21 mouse cellular contexts compared by ENCODE assay signal in genomic region chr19:45743619-45744018, GRCm38 (mm10). TPM values are rescaled to one million over a fixed set of nuclear protein-coding genes. Genes with fewer than 3 reads are reported as not detected.
DNase-seq lines count a peak whose midpoint lies in the region; ATAC-seq and TF ChIP-seq lines count a peak whose summit lies in the region.
"Had no signal": no experiment of that assay in that cellular context is flagged by ENCODE, and none has a peak within 500 bp of the region (broad histone marks: within the 10 kb centered on the region; RNA-seq: fewer than 3 reads in every experiment).

No protein-coding gene starts in this region.

- no peak for TF ChIP-seq CTCF in stomach, postnatal 0 days (IDR thresholded peaks at IDR 0.05; ENCODE audit: low read depth)

- peaks cover 49% of the 10 kb centered on the region for H3K4me1 ChIP-seq in heart, embryonic 12.5 days (replicated peaks)
- H3K4me1 ChIP-seq in kidney, embryonic 15.5 days = peaks cover 59% of the 10 kb centered on the region
- H3K4me1 ChIP-seq in stomach, embryonic 15.5 days = peaks cover 42% of the 10 kb centered on the region
- H3K4me1 ChIP-seq in stomach, postnatal 0 days (replicated peaks; ENCODE audit: control insufficient read depth, insufficient read depth) = peaks cover 1% of the 10 kb centered on the region; the same call in 1 of the 2 replicates
- peaks cover 36% of the 10 kb centered on the region for H3K4me1 ChIP-seq in limb, embryonic 14.5 days (ENCODE audit: control insufficient read depth, insufficient read depth, low read length)

- intact Hi-C loops in heart, postnatal 10 days (cut with DNase I) = no loop called here

- DNase-seq in heart, postnatal 10 days = no peak
- no peak for DNase-seq in kidney, postnatal 4 days
- no peak for DNase-seq in stomach, postnatal 0 days (ENCODE audit: low spot score)
- no peak for DNase-seq in limb, embryonic 14.5 days (ENCODE audit: low spot score)
- no peak for DNase-seq in adrenal gland, adult 2 months
- DNase-seq: cerebellum, adult 8-10 months; gastrocnemius, postnatal 14 days; kidney, adult 9 months; lung, adult 18-20 months; thymus, adult 18-20 months had no signal

- H3K27me3 ChIP-seq in heart, embryonic 12.5 days (replicated peaks) = peaks cover 78% of the 10 kb centered on the region
- peaks cover 79% of the 10 kb centered on the region for H3K27me3 ChIP-seq in kidney, embryonic 15.5 days
- peaks cover 76% of the 10 kb centered on the region for H3K27me3 ChIP-seq in stomach, embryonic 15.5 days (replicated peaks)
- H3K27me3 ChIP-seq in stomach, postnatal 0 days (ENCODE audit: control insufficient read depth, insufficient read depth, low read length) = peaks cover 24% of the 10 kb centered on the region; the same call in 1 of the 2 replicates
- peaks cover 77% of the 10 kb centered on the region for H3K27me3 ChIP-seq in limb, embryonic 14.5 days (ENCODE audit: control insufficient read depth, insufficient read depth, low read length)

- no peak overlapping the region for H3K27ac ChIP-seq in heart, embryonic 12.5 days (ENCODE audit: poor library complexity, severe bottlenecking)
- H3K27ac ChIP-seq in kidney, embryonic 15.5 days = no peak overlapping the region
- H3K27ac ChIP-seq in stomach, embryonic 15.5 days = no peak overlapping the region
- no peak overlapping the region for H3K27ac ChIP-seq in stomach, postnatal 0 days (replicated peaks)
- no peak overlapping the region for H3K27ac ChIP-seq in limb, embryonic 14.5 days (replicated peaks; ENCODE audit: low read depth, low read length)
- H3K27ac ChIP-seq: neural tube, embryonic 13.5 days had no signal

- H3K4me3 ChIP-seq in heart, embryonic 12.5 days = no peak overlapping the region
- peak overlapping the region; percentile 53; the same call in 1 of the 2 replicates for H3K4me3 ChIP-seq in kidney, embryonic 15.5 days (replicated peaks)
- no peak overlapping the region; the same call in 1 of the 2 replicates for H3K4me3 ChIP-seq in stomach, embryonic 15.5 days (replicated peaks)
- H3K4me3 ChIP-seq in stomach, postnatal 0 days (ENCODE audit: low read depth, low read length) = no peak overlapping the region
- peak overlapping the region; percentile 50; the same call in 1 of the 2 replicates for H3K4me3 ChIP-seq in limb, embryonic 14.5 days (replicated peaks; ENCODE audit: low read length)

- no peak for TF ChIP-seq POLR2A in limb, embryonic 14.5 days (IDR thresholded peaks at IDR 0.05; ENCODE audit: borderline replicate concordance, extremely low read depth, insufficient read depth, insufficient read length)

- peak overlapping the region; percentile 93; the same call in 1 of the 2 replicates for H3K4me2 ChIP-seq in heart, embryonic 12.5 days
- 0 out of 2 replicates have a peak overlapping the region, but pooled peaks have one; percentile 93 for H3K4me2 ChIP-seq in kidney, embryonic 15.5 days
- peak overlapping the region; percentile 78 for H3K4me2 ChIP-seq in stomach, embryonic 15.5 days
- H3K4me2 ChIP-seq in stomach, postnatal 0 days (replicated peaks; ENCODE audit: low read depth) = no peak overlapping the region
- no peak overlapping the region; the same call in 1 of the 2 replicates for H3K4me2 ChIP-seq in limb, embryonic 14.5 days (replicated peaks; ENCODE audit: low read depth, low read length, severe bottlenecking)

- no peak overlapping the region for H3K9ac ChIP-seq in heart, embryonic 12.5 days
- no peak overlapping the region for H3K9ac ChIP-seq in kidney, embryonic 15.5 days
- no peak overlapping the region for H3K9ac ChIP-seq in stomach, embryonic 15.5 days
- H3K9ac ChIP-seq in stomach, postnatal 0 days (ENCODE audit: low read length) = no peak overlapping the region
- no peak overlapping the region for H3K9ac ChIP-seq in limb, embryonic 14.5 days (ENCODE audit: low read depth, low read length, severe bottlenecking)

- H3K9me3 ChIP-seq in heart, embryonic 12.5 days (replicated peaks) = no peaks in the 10 kb centered on the region
- H3K9me3 ChIP-seq in kidney, embryonic 15.5 days (replicated peaks) = no peaks in the 10 kb centered on the region
- no peaks in the 10 kb centered on the region for H3K9me3 ChIP-seq in stomach, embryonic 15.5 days
- H3K9me3 ChIP-seq in stomach, postnatal 0 days (ENCODE audit: control insufficient read depth, low read length) = no peaks in the 10 kb centered on the region
- H3K9me3 ChIP-seq in limb, embryonic 14.5 days (ENCODE audit: control insufficient read depth, low read length) = no peaks in the 10 kb centered on the region
- H3K9me3 ChIP-seq: neural tube, embryonic 13.5 days had no signal

- TF ChIP-seq EP300 in stomach, postnatal 0 days (optimal IDR thresholded peaks at IDR 0.05) = no peak

- no peak for ATAC-seq in heart, embryonic 12.5 days (ENCODE audit: insufficient number of reproducible peaks, low FRiP score)
- no peak for ATAC-seq in kidney, embryonic 15.5 days (replicated peaks; ENCODE audit: low FRiP score)
- no peak for ATAC-seq in stomach, embryonic 15.5 days (ENCODE audit: insufficient read depth, low FRiP score, low read depth)
- ATAC-seq in stomach, postnatal 0 days (ENCODE audit: low FRiP score, low TSS enrichment) = no peak
- ATAC-seq in limb, embryonic 14.5 days (ENCODE audit: low FRiP score, low read depth) = no peak

- H3K36me3 ChIP-seq in heart, embryonic 12.5 days = no peaks in the 10 kb centered on the region
- H3K36me3 ChIP-seq in kidney, embryonic 15.5 days = no peaks in the 10 kb centered on the region
- no peaks in the 10 kb centered on the region for H3K36me3 ChIP-seq in stomach, embryonic 15.5 days
- no peaks in the 10 kb centered on the region for H3K36me3 ChIP-seq in stomach, postnatal 0 days (ENCODE audit: control insufficient read depth, insufficient read depth, low read length)
- H3K36me3 ChIP-seq in limb, embryonic 14.5 days (ENCODE audit: control insufficient read depth, insufficient read depth, low read length) = no peaks in the 10 kb centered on the region

- WGBS in heart, embryonic 12.5 days = 14% methylated on average over 7 of the region's 7 CpGs
- WGBS in kidney, embryonic 15.5 days = 39% methylated on average over 7 of the region's 7 CpGs
- WGBS in stomach, embryonic 15.5 days = 30% methylated on average over 7 of the region's 7 CpGs
- 45% methylated on average over 7 of the region's 7 CpGs for WGBS in stomach, postnatal 0 days
- 19% methylated on average over 7 of the region's 7 CpGs for WGBS in limb, embryonic 14.5 days

RNA-seq across cellular contexts. Expression of gene Fgf8, which starts 0.9 kb away (rescaled TPM):
- polyA plus RNA-seq in heart, embryonic 12.5 days (2016; fragmentation: Nextera tagmentation; extraction: Ambion mirVana) = not detected in 2 replicates
- total RNA-seq in heart, postnatal 10 days (2021) = not detected
- polyA plus RNA-seq in kidney, embryonic 15.5 days (2015; fragmentation: Nextera tagmentation; extraction: Ambion mirVana) = 17.8 and 20.3 TPM in 2 replicates
- polyA plus RNA-seq in stomach, embryonic 15.5 days (2015; fragmentation: Nextera tagmentation; extraction: Ambion mirVana) = 0.17 TPM in 1 of 2 replicates, not detected in the other
- polyA plus RNA-seq in stomach, postnatal 0 days (2015; fragmentation: Nextera tagmentation; extraction: Ambion mirVana) = not detected in 2 replicates
- polyA plus RNA-seq in limb, embryonic 14.5 days (2012; rRNA removed) = 1.1 and 1.5 TPM in 2 replicates
- polyA plus RNA-seq in limb, embryonic 14.5 days (2014; fragmentation: Nextera tagmentation; extraction: Ambion mirVana) = 0.29 and 0.46 TPM in 2 replicates
- total RNA-seq in adrenal gland, adult 2 months (2021) = not detected
- 0.30 TPM in 1 of 2 replicates, not detected in the other for polyA plus RNA-seq in adrenal gland, adult 2 months (2012; rRNA removed)
- total RNA-seq: adrenal gland, adult 18-20 months; gastrocnemius, postnatal 14 days; layer of hippocampus, postnatal 10 days; left cerebral cortex, postnatal 10 days; liver, adult 2 months had no signal
- polyA plus RNA-seq: C2C12; large intestine, adult 2 months; liver, adult 2 months; neural tube, embryonic 13.5 days; small intestine, adult 2 months had no signal

RNA-seq across cellular contexts. Expression of gene Npm3, which starts 5.8 kb away (rescaled TPM):
- polyA plus RNA-seq in heart, embryonic 12.5 days (2016; fragmentation: Nextera tagmentation; extraction: Ambion mirVana) = 9.5 and 11.2 TPM in 2 replicates
- total RNA-seq in heart, postnatal 10 days (2021) = 10 to 100 TPM; 17.7 to 19.7 TPM
- 20.8 and 28.5 TPM in 2 replicates for polyA plus RNA-seq in kidney, embryonic 15.5 days (2015; fragmentation: Nextera tagmentation; extraction: Ambion mirVana)
- 16.0 and 16.3 TPM in 2 replicates for polyA plus RNA-seq in stomach, embryonic 15.5 days (2015; fragmentation: Nextera tagmentation; extraction: Ambion mirVana)
- 9.9 and 10.9 TPM in 2 replicates for polyA plus RNA-seq in stomach, postnatal 0 days (2015; fragmentation: Nextera tagmentation; extraction: Ambion mirVana)
- polyA plus RNA-seq in limb, embryonic 14.5 days (2012; rRNA removed) = 130 and 162 TPM in 2 replicates
- 20.2 and 21.7 TPM in 2 replicates for polyA plus RNA-seq in limb, embryonic 14.5 days (2014; fragmentation: Nextera tagmentation; extraction: Ambion mirVana)
- 10 to 100 TPM; 26.1 to 27.6 TPM for total RNA-seq in adrenal gland, adult 2 months (2021)
- polyA plus RNA-seq in adrenal gland, adult 2 months (2012; rRNA removed) = 52.2 and 53.3 TPM in 2 replicates

RNA-seq across cellular contexts. Expression of gene Mgea5, which starts 40.0 kb away (rescaled TPM):
- 51.7 and 52.8 TPM in 2 replicates for polyA plus RNA-seq in heart, embryonic 12.5 days (2016; fragmentation: Nextera tagmentation; extraction: Ambion mirVana)
- 10 to 100 TPM; 73.6 to 77.1 TPM for total RNA-seq in heart, postnatal 10 days (2021)
- 47.4 and 53.3 TPM in 2 replicates for polyA plus RNA-seq in kidney, embryonic 15.5 days (2015; fragmentation: Nextera tagmentation; extraction: Ambion mirVana)
- 42.2 and 47.2 TPM in 2 replicates for polyA plus RNA-seq in stomach, embryonic 15.5 days (2015; fragmentation: Nextera tagmentation; extraction: Ambion mirVana)
- polyA plus RNA-seq in stomach, postnatal 0 days (2015; fragmentation: Nextera tagmentation; extraction: Ambion mirVana) = 16.5 and 19.0 TPM in 2 replicates
- 79.8 and 85.3 TPM in 2 replicates for polyA plus RNA-seq in limb, embryonic 14.5 days (2012; rRNA removed)
- polyA plus RNA-seq in limb, embryonic 14.5 days (2014; fragmentation: Nextera tagmentation; extraction: Ambion mirVana) = 59.0 and 66.9 TPM in 2 replicates
- total RNA-seq in adrenal gland, adult 2 months (2021) = 10 to 100 TPM; 55.8 to 85.1 TPM
- polyA plus RNA-seq in adrenal gland, adult 2 months (2012; rRNA removed) = 5.4 and 8.2 TPM in 2 replicates

Comparison
In these comparisons a context has a peak if more than half of its experiments do, and no peak if none do; other contexts are left out.
1. H3K4me2 ChIP-seq: peak in heart, embryonic 12.5 days (single experiment), kidney, embryonic 15.5 days (single experiment) and stomach, embryonic 15.5 days (single experiment); none in stomach, postnatal 0 days (single experiment) and limb, embryonic 14.5 days (single experiment).
2. H3K4me3 ChIP-seq: peak in kidney, embryonic 15.5 days (single experiment) and limb, embryonic 14.5 days (single experiment); none in heart, embryonic 12.5 days (single experiment), stomach, embryonic 15.5 days (single experiment) and stomach, postnatal 0 days (single experiment).